Mouse (Mus musculus): Measurements from ENCODE around the gene Mmd.
"Not testable (repeated sequence)": the region's sequence is repeated elsewhere in the genome, so short reads cannot be mapped to it uniquely, and the experiment has no call there.

The Mmd gene

GRCm38 (mm10) chr11:90280069-90280468 lies 30.8 kb downstream of the Mmd start:
- in situ Hi-C loops (cut with MboI, MseI) = no loop called here

DNA sequence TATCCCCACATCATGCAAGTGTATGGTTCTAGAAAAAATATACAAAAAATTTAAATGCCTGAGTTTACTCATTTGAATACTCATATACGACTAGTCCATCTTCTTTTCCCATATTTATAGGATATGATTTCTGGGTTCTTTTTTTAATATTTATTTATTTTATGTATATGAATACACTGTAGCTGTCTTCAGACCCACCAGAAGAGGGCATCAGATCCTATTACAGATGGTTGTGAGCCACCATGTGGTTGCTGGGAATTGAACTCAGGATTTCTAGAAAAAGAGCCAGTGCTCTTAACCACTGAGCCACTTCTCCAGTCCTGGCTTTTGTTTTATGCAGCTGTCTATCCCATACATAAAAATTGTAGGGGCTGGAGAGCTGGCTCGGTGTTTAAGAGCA lies 32.7 kb downstream of the Mmd start:
- in situ Hi-C loops (cut with MboI, MseI) = not testable (repeated sequence)

- in situ Hi-C loops (cut with MboI, MseI) = no loop called here
These were observed 33.9 kb downstream of the Mmd start for GRCm38 (mm10) chr11:90283159-90283558.

DNA sequence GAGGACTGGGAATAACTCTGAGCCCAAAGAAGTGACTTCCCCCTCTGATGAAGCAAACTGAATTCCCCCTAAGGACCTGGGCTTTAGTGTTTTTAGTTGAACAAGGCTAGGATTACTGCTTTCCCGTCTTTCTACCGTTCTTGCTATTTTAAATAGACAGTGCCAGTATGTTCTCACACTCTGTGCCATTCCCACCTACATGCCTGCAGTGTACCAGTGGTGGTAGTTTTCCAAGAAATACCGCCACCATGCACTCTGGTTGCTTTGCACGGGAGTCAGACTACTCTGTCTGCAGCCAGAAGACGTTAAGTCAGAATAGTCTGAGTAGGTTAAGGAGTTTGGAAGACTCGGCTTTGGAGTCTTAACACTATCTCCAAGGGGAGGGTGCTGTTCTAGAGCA lies 34.3 kb downstream of the Mmd start:
- in situ Hi-C loops (cut with MboI, MseI) = no loop called here

GRCm38 (mm10) chr11:90284079-90284478 lies 34.8 kb downstream of the Mmd start:
- in situ Hi-C loops (cut with MboI, MseI) = no loop called here

DNA sequence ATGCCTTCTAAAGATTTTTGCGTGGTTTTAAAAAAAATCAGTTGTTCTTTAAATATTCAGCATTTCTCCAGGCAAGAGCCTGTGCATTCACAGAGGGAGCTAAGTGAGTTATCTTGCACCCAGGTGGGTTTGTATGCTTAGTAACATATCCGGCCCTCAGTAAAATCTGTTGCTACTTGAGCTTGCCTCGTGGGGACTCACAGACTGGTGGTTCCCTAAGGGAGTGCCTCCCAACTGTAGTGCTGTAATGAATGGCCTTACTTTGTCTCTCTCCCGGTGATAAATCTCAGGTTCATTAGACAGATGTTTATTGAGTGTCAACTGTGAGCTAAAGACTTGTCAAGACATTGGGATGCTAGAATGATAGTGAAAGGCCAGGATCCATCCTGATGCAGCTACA lies 35.4 kb downstream of the Mmd start:
- in situ Hi-C loops (cut with MboI, MseI) = no loop called here

DNA sequence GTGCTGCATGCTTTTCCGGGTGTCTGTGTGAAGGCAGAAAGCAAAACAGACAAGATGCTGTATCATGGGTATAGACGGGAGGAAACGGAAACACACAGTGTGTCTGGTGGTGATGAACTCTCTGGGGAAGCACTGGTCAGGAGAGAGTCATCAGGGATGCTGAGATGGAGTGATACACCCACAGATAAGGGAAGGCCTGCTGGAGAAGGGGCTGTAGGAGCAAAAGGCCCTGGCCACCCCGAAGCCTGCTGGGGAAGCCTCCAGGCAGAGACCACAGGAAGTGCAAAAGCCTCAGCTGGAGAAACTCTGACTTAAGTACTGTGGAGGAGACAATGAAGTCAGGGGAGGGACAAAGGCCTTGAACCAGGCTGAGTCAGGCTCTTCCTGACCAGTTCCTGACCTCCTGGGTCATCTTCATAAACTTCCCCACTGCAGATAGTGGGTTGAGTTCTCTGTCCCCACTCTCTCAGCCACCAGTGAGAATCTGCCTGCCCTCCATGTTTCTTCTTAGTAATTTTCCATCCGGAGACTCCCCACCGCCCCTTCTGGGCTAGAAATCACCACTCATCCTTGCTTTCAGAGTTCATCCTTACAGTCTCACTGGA lies 37.4 kb downstream of the Mmd start:
- in situ Hi-C loops (cut with MboI, MseI) = no loop called here

GRCm38 (mm10) chr11:90291156-90291555 lies 41.9 kb downstream of the Mmd start:
- in situ Hi-C loops (cut with MboI, MseI) = no loop called here

DNA sequence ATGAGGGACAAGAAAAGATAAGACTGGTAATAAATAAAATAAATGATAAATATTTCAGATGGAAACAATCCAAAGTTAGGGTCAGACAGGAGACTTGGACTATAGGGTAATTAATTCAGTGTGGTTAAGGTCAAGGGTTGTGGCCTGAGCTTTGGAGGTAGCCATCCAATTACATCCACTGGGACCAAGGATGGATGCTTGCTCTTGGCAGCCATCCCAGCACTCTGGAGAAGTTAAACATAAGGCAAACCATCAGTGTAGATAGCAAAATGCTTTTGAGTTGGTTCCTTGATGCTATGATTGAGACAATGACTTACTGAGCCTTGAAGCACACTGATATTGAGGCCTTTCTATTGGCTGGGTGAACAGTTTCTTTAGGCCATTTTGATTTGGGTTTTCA lies 43.5 kb downstream of the Mmd start:
- in situ Hi-C loops (cut with MboI, MseI) = no loop called here

- in situ Hi-C loops (cut with MboI, MseI) = no loop called here
These were observed 45.4 kb downstream of the Mmd start for GRCm38 (mm10) chr11:90294622-90295021.

GRCm38 (mm10) chr11:90306067-90306466 lies 56.8 kb downstream of the Mmd start:
- in situ Hi-C loops (cut with MboI, MseI) = loop anchor here (10.0 kb wide), 2 partner anchors 121 to 309 kb away; partner anchors contain the start of gene Gm45716

GRCm38 (mm10) chr11:90306993-90307392 lies 57.7 kb downstream of the Mmd start:
- in situ Hi-C loops (cut with MboI, MseI) = loop anchor here (10.0 kb wide), 2 partner anchors 122 to 308 kb away; partner anchors contain the start of gene Gm45716

GRCm38 (mm10) chr11:90314606-90315005 lies 65.3 kb downstream of the Mmd start:
- in situ Hi-C loops (cut with MboI, MseI) = no loop called here

DNA sequence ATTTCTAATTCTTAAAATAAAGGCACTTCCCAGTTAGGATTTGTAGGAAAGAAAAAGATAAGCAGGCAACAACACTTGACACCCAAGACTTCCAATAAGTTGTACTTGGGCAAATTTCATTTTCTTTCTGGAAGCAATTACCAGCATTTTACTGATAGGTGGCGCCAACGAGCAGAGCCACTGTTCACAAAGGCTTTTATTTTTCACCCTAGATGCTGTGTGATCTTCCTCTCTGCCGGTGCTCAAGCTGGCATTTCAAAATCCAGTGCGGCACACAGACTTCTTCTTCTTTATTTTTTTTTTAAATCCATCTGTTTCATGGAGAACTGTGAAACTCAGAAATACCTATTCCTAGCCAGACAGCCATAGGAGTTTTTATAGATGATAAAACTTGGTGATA lies 68.2 kb downstream of the Mmd start:
- in situ Hi-C loops (cut with MboI, MseI) = no loop called here

DNA sequence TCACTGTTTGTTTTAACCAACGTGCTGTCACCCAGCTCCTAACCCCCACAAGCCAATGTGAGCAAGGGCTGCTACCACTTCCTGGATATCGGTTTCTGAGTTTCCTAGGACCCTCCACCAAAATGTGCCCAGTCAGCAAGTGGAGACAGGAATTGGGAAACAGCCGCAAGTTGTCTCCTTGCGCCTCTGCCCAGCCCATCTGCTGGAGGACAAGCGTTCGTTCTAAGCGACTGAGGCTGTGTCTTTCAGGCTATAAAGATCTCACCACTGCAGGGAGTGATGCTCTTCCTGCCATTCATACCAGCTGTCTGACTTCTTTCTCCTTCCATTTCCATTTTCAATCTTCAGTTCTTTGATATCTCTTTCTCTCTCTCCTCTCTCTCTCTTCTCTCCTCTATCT lies 71.7 kb downstream of the Mmd start:
- in situ Hi-C loops (cut with MboI, MseI) = no loop called here

DNA sequence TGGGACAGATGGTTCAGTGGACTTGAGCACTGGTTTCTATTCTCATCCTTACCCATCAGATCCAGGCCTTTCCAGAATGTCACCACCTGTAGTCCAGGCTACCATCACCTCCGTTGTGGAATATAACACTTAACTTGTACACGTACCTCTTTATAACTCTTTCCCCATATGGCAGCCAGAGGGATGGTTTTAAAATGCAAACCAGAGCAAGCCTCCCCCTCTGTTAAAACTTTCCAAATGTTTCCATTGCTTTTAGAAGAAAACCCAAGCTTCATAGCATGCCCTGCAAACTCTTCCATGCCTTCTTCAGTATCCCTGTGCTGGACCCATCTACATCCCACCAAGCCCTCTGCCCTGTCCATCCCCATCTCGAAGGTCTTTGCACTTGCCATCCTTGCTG lies 75.3 kb downstream of the Mmd start:
- in situ Hi-C loops (cut with MboI, MseI) = no loop called here

DNA sequence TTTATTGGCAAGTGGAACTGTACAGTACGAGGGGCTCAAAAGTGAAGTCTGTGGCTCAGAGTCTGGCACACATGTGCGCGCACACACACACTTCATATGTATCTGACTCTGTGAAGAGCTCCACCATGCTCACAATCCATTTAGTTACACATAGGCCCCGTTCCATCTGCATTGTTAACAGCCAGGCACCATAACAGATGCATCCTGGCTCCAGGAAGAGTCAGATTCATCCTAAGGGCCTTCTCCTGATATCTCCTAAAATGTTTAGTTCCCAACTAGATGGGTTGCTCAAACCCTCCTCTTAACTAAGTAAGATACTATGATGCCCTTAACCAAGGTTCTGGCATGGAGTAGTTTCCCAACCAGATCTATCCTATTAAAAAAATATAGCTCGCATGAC lies 76.9 kb downstream of the Mmd start:
- in situ Hi-C loops (cut with MboI, MseI) = no loop called here

GRCm38 (mm10) chr11:90326836-90327235 lies 77.6 kb downstream of the Mmd start:
- in situ Hi-C loops (cut with MboI, MseI) = no loop called here
